Mouse (Mus musculus) spleen, adult 2 months (tissue): ENCODE measurements at regions not wholly inside any gene's neighbourhood (a gene's known extent, or its start where the extent isn't known, plus 50 kb on each side); places are given as distances from the start of the nearest gene placed in this dataset.

Experiments
- DNase-seq, 2 experiments: peaks; one replicate each; pipeline versions ENCODE4 v3.0.0 to v3.0.0-alpha.2; 2012 to 2021; ENCODE audit warnings: low spot score in 2 of 2, low read depth in 1 of 2
- H3K27ac ChIP-seq: fragments of 200-500 bp; 2 replicates; pipeline ENCODE4 v1.5.1; 2012; ENCODE audit warnings: low read length, inconsistent platforms; ENCODE audit not compliant: insufficient read depth
- H3K27me3 ChIP-seq: fragments of 200-500 bp; 2 replicates; pipeline ENCODE4 v1.6.1; 2012; ENCODE audit warnings: mild to moderate bottlenecking, moderate library complexity, low read length, inconsistent platforms; ENCODE audit not compliant: control insufficient read depth, insufficient read depth
- H3K36me3 ChIP-seq: fragments of 200-500 bp; 2 replicates; pipeline ENCODE4 v1.6.1; 2012; ENCODE audit warnings: mild to moderate bottlenecking, low read length, inconsistent platforms; ENCODE audit not compliant: control insufficient read depth, insufficient read depth
- H3K4me1 ChIP-seq: fragments of 200-500 bp; 2 replicates; pipeline ENCODE4 v1.6.1; 2011; ENCODE audit warnings: inconsistent platforms; ENCODE audit not compliant: control insufficient read depth, insufficient read depth, insufficient read length
- H3K4me3 ChIP-seq: fragments of 200-500 bp; 2 replicates; pipeline ENCODE4 v1.5.1; 2011; ENCODE audit warnings: mild to moderate bottlenecking, inconsistent platforms; ENCODE audit not compliant: insufficient read depth, insufficient read length; ENCODE audit errors: extremely low read depth
- CTCF ChIP-seq: fragments of 200-500 bp; IDR thresholded peaks from 2 replicates; pipeline ENCODE4 v1.5.1; 2011; ENCODE audit warnings: mild to moderate bottlenecking, inconsistent platforms; ENCODE audit not compliant: insufficient read depth, insufficient read length, insufficient replicate concordance; ENCODE audit errors: extremely low read depth
- POLR2A ChIP-seq: fragments of 200-500 bp; IDR thresholded peaks from 2 replicates; pipeline ENCODE4 v1.6.1; 2011; ENCODE audit warnings: low read depth, low read length, inconsistent platforms
- WGBS: fragments of 180-500 bp; shearing (Covaris S2); methylation state at CpG from one replicate; pipeline ENCODE4 v1.1.7; 2018; 5-methylcytosine and 5-hydroxymethylcytosine counted together

DNA sequence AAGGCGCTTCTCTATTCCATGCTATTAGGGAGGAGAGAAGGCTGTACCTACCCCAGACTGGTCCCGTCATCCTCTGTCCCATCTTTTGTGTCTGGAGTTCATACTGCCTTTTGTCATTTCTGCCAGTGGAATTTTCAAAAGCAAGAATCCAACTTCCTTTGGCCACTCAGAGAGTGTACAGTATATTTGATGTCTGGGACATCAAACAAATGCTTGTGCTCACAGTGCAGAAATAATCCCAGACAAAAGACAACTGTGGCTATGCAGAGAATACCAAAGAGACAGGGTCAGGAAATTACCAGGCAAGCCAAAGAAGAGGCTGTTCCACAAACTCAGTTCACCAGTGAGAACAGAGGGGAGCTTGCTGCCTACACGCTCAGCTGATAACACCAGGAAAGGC, 291.9 kb upstream of the Tle4 start:
- Histone ChIP-seq H3K27ac (no peak overlapping the region), H3K4me1 (no peaks in the 10 kb centered on the region), H3K4me3 (no peak overlapping the region), H3K27me3 (peaks cover 2% of the 10 kb centered on the region), H3K36me3 (no peaks in the 10 kb centered on the region)
- no peak for TF ChIP-seq POLR2A
- no peak for TF ChIP-seq CTCF
- no peak for DNase-seq
- WGBS: 39% methylated on average over 3 of the region's 3 CpGs

DNA sequence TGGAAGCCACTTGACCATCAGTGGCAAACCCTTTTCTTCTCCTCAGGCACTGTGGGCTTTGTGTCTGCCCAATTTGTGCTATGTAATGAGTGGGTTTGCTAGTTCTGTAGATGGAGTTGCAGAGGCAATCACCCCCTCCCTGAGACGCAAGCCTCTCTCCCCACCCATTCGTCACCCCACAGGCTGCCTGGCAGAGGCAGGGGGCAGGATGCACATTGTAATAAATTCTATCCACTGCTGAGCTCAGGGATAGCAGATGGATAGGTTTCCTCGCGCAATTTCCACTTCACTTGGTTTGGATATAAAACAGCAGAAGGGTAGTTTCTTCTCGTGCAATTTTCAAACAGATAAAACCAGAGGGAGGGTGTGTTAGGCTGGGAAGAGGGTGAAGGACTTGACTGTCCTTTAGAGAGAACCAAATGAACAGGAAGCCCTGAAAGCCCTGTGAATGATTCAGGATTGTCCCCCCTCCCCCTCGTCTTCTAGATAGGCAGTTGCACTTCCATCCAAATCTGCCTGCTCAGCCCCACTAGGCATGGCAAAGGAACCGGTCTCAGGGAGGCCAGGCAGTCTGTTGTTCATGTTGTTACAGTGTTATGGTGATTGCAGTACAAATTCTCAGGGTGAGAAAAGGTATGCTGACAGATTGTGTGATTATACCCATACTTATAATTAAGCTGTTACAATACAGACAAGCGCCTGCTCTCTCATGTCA, 286.0 kb upstream of the Tle4 start:
- WGBS: 42% methylated on average over 8 of the region's 8 CpGs
- Histone ChIP-seq H3K27me3 (no peaks in the 10 kb centered on the region; the same call in 1 of the 2 replicates), H3K36me3 (no peaks in the 10 kb centered on the region), H3K4me3 (no peak overlapping the region), H3K4me1 (no peaks in the 10 kb centered on the region), H3K27ac (no peak overlapping the region)
- no peak for DNase-seq
- no peak for TF ChIP-seq POLR2A
- TF ChIP-seq CTCF: no peak

GRCm38 (mm10) chr19:14880818-14881217, 283.0 kb upstream of the Tle4 start:
- H3K27ac ChIP-seq: no peak overlapping the region
- WGBS: 89% methylated on average over 4 of the region's 4 CpGs

GRCm38 (mm10) chr19:14873986-14874385, 276.1 kb upstream of the Tle4 start:
- no peaks in the 10 kb centered on the region for H3K27me3 ChIP-seq
- no peak for DNase-seq
- no peaks in the 10 kb centered on the region for H3K4me1 ChIP-seq
- H3K36me3 ChIP-seq: no peaks in the 10 kb centered on the region
- H3K27ac ChIP-seq: no peak overlapping the region
- no peak overlapping the region for H3K4me3 ChIP-seq
- TF ChIP-seq CTCF: no peak
- TF ChIP-seq POLR2A: no peak
- 92% methylated on average over 1 of the region's 1 CpGs for WGBS

More at GRCm38 (mm10) chr19:14880818-14881217, 283.0 kb upstream of the Tle4 start:
- no peak for DNase-seq
- Histone ChIP-seq H3K27me3 (no peaks in the 10 kb centered on the region), H3K36me3 (no peaks in the 10 kb centered on the region), H3K4me1 (no peaks in the 10 kb centered on the region), H3K4me3 (no peak overlapping the region)
- TF ChIP-seq CTCF: no peak
- TF ChIP-seq POLR2A: no peak

DNA sequence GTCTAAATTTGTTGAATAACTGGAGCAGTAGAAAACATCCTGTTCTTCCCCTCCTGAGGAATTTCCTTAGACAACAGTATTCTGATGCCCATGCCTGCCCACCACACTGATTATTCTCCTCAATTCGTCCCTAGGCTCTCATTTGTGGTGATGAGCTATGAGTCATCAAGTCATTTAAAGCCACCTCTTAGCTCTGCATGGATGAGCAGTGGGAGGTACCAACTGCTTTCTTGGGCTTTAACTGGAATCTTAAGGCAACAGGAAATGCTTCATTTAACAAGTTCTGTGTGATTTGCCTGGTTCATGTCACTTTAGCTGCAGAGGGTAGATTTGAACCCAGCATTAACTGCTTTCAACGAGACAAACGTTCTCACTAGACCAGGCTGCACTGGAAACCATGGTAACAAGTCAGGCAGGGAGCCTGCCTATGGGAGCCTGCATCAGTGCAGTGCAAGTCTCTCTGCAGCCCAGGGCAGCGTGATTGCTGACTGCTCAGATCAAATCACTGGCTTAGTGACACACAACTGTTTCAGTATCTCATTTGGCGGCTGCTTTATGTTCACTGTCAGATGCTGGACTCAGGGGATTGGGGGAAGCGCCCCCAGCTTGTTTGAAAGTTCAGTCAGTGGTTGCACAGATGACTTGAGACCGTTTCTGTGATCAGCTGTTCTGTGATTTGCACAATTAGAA, 273.5 kb upstream of the Tle4 start:
- WGBS: 25% methylated on average over 7 of the region's 7 CpGs
- TF ChIP-seq POLR2A: no peak
- TF ChIP-seq CTCF: no peak

DNA sequence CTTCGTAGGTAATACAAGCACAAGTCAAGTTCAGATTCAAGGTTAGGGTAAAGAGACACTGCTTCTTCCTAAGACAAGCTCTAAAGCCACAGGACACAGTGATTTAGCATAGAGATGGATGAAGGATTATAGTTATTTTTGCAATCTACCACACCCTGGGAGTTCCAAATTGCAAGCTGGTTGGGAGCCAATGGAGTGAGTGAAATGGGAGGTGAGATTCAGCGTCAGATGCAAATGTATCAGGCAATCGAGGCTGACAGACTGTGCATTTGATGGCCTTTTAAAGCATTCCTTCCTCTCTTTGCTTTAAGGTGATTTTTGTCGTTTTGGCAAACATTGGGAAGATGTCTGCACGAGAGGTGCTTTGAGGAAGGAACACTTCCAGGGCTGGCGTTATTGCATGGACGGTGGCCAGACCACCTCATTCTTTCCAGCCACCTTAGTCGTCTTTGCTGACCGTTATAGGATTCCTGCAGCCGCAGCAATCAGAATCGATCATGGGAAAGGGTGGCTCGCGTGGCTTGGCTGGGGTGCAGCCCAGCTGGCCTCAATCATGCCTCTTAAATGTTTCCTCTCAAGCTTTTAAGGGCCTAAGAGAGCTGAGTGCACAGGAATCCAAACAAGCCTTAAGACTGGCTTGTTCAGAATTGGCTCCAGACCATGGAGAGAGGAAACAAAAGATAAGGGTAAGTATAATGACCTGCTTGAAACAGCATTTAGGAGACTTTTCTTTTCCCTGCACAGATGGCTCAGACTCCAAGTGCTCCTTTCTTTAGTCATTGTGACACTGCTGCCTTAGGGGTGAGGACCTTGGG, 265.0 kb upstream of the Tle4 start:
- no peak for TF ChIP-seq POLR2A
- TF ChIP-seq CTCF: no peak
- no peak for DNase-seq
- Histone ChIP-seq H3K4me1 (no peaks in the 10 kb centered on the region), H3K27me3 (no peaks in the 10 kb centered on the region), H3K27ac (no peak overlapping the region), H3K4me3 (no peak overlapping the region), H3K36me3 (no peaks in the 10 kb centered on the region)
- WGBS: 60% methylated on average over 13 of the region's 13 CpGs

More for the DNA sequence above, 273.5 kb upstream of the Tle4 start:
- no peaks in the 10 kb centered on the region for H3K4me1 ChIP-seq
- no peak overlapping the region for H3K4me3 ChIP-seq
- H3K36me3 ChIP-seq: no peaks in the 10 kb centered on the region
- no peak overlapping the region for H3K27ac ChIP-seq
- DNase-seq: no peak
- no peaks in the 10 kb centered on the region for H3K27me3 ChIP-seq
